Mouse (Mus musculus) ES-E14 (cell line): Measurements from ENCODE around the gene Cct4.

Source experiments
- CHD2 ChIP-seq: IDR thresholded peaks from 2 replicates; pipeline ENCODE4 v1.6.1; 2014; ENCODE audit warnings: mild to moderate bottlenecking, low read depth, low read length, inconsistent platforms
- MAFK ChIP-seq: IDR thresholded peaks from 2 replicates; pipeline ENCODE4 v1.6.1; 2014; ENCODE audit warnings: mild to moderate bottlenecking, low read depth, low read length, inconsistent platforms; ENCODE audit not compliant: insufficient read depth

- TF ChIP-seq MAFK = no peak
- no peak for TF ChIP-seq CHD2
These were observed 12.1 kb upstream of the Cct4 start for GRCm38 (mm10) chr11:22978215-22978614.
